Comparison of ENCODE assay signal across 8 mouse cellular contexts in genomic region chr2:103564427-103565023, GRCm38 (mm10). TPM values are rescaled to one million over a fixed set of nuclear protein-coding genes. Genes with fewer than 3 reads are reported as not detected.
DNase-seq lines count a peak whose midpoint lies in the region; ATAC-seq and TF ChIP-seq lines count a peak whose summit lies in the region.

No protein-coding gene starts in this region.

- no peak for ATAC-seq in heart, embryonic 11.5 days (replicated peaks; ENCODE audit: insufficient number of reproducible peaks, low FRiP score, low TSS enrichment)
- no peak for ATAC-seq in hindbrain, embryonic 11.5 days (ENCODE audit: low FRiP score)
- no peak for ATAC-seq in midbrain, embryonic 12.5 days (ENCODE audit: low FRiP score, low read depth)

- 12% methylated on average over 8 of the region's 8 CpGs for WGBS in heart, embryonic 11.5 days (ENCODE audit: insufficient replicate concordance)
- WGBS in hindbrain, embryonic 11.5 days = 19% methylated on average over 8 of the region's 8 CpGs
- 15% methylated on average over 8 of the region's 8 CpGs for WGBS in midbrain, embryonic 12.5 days

- TF ChIP-seq CTCF in MEL (IDR thresholded peaks at IDR 0.05 in 2 of 3, conservative IDR thresholded peaks at IDR 0.05 in 1 of 3; ENCODE audit: control insufficient read depth in 1 of 3, insufficient read depth in 1 of 3, low read depth in 2 of 3, low read length in 3 of 3, poor library complexity in 1 of 3, severe bottlenecking in 1 of 3) = peak; percentile 53 to 92 (median 87)

- H3K27me3 ChIP-seq in heart, embryonic 11.5 days (ENCODE audit: control insufficient read depth, insufficient read depth, low read length) = no peaks in the 10 kb centered on the region
- H3K27me3 ChIP-seq in MEL (ENCODE audit: control insufficient read depth in 1 of 2, insufficient read depth in 2 of 2, low read length in 2 of 2) = peaks cover 3 to 4% of the 10 kb centered on the region in 2 experiments; a peak in 3 of 4 replicates
- peaks cover 2% of the 10 kb centered on the region; the same call in 1 of the 2 replicates for H3K27me3 ChIP-seq in hindbrain, embryonic 11.5 days (ENCODE audit: control insufficient read depth, insufficient read depth, low read length)
- H3K27me3 ChIP-seq in midbrain, embryonic 12.5 days = peaks cover 18% of the 10 kb centered on the region

- no peak for DNase-seq in heart, postnatal 4 days
- peak; percentile 45 for DNase-seq in MEL (ENCODE audit: low read depth, low spot score)
- peak; percentile 51 for DNase-seq in hindbrain, embryonic 11.5 days (ENCODE audit: low spot score)
- no peak for DNase-seq in adrenal gland, adult 2 months
- DNase-seq in left cerebral cortex, adult 9 months (ENCODE audit: low spot score in 2 of 2) = no peak
- no peak for DNase-seq in cerebellum, adult 8-10 months

- peak overlapping the region; percentile 90 for H3K4me2 ChIP-seq in heart, embryonic 11.5 days
- H3K4me2 ChIP-seq in hindbrain, embryonic 11.5 days (replicated peaks; ENCODE audit: low read depth, low read length) = peak overlapping the region; percentile 98
- H3K4me2 ChIP-seq in midbrain, embryonic 12.5 days (replicated peaks) = peak overlapping the region; percentile 95

- H3K4me1 ChIP-seq in heart, embryonic 11.5 days (ENCODE audit: control insufficient read depth, insufficient read depth, low read length) = peaks cover 12% of the 10 kb centered on the region
- H3K4me1 ChIP-seq in MEL (ENCODE audit: control insufficient read depth in 1 of 2, insufficient read depth in 2 of 2, low read length in 2 of 2) = no peaks in the 10 kb centered on the region
- 0 out of 2 replicates have a peak, but pooled peaks cover 2% of the 10 kb centered on the region for H3K4me1 ChIP-seq in hindbrain, embryonic 11.5 days (replicated peaks; ENCODE audit: control insufficient read depth, insufficient read depth, low read length)
- peaks cover 38% of the 10 kb centered on the region for H3K4me1 ChIP-seq in midbrain, embryonic 12.5 days

- no peak overlapping the region for H3K27ac ChIP-seq in heart, embryonic 11.5 days (ENCODE audit: low read depth, low read length)
- no peak overlapping the region for H3K27ac ChIP-seq in MEL (ENCODE audit: control insufficient read depth, low read depth, low read length)
- H3K27ac ChIP-seq in hindbrain, embryonic 11.5 days (ENCODE audit: low read depth, low read length) = no peak overlapping the region
- no peak overlapping the region for H3K27ac ChIP-seq in midbrain, embryonic 12.5 days (replicated peaks)

- H3K9me3 ChIP-seq in heart, embryonic 11.5 days (replicated peaks; ENCODE audit: control insufficient read depth, low read length) = no peaks in the 10 kb centered on the region
- H3K9me3 ChIP-seq in MEL (replicated peaks; ENCODE audit: insufficient read depth, low read length) = no peaks in the 10 kb centered on the region
- no peaks in the 10 kb centered on the region for H3K9me3 ChIP-seq in hindbrain, embryonic 11.5 days (ENCODE audit: control insufficient read depth, low read length)
- H3K9me3 ChIP-seq in midbrain, embryonic 12.5 days = no peaks in the 10 kb centered on the region

- peak overlapping the region; percentile 89 for H3K4me3 ChIP-seq in heart, embryonic 11.5 days (ENCODE audit: low read depth, low read length)
- H3K4me3 ChIP-seq in MEL (ENCODE audit: control insufficient read depth in 1 of 2, insufficient read depth in 1 of 2, low read depth in 2 of 2, low read length in 2 of 2) = no peak overlapping the region
- H3K4me3 ChIP-seq in hindbrain, embryonic 11.5 days (ENCODE audit: low read depth, low read length) = peak overlapping the region; percentile 71
- peak overlapping the region; percentile 72 for H3K4me3 ChIP-seq in midbrain, embryonic 12.5 days

- H3K9ac ChIP-seq in heart, embryonic 11.5 days (ENCODE audit: low read depth, low read length) = no peak overlapping the region
- no peak overlapping the region for H3K9ac ChIP-seq in MEL (ENCODE audit: control insufficient read depth, low read depth, low read length, poor library complexity, severe bottlenecking)
- peak overlapping the region; percentile 55; the same call in 1 of the 2 replicates for H3K9ac ChIP-seq in hindbrain, embryonic 11.5 days (ENCODE audit: low read depth, low read length)
- peak overlapping the region; percentile 29; the same call in 1 of the 2 replicates for H3K9ac ChIP-seq in midbrain, embryonic 12.5 days (replicated peaks)

- H3K36me3 ChIP-seq in heart, embryonic 11.5 days (ENCODE audit: control insufficient read depth, insufficient read depth, low read length) = no peaks in the 10 kb centered on the region
- no peaks in the 10 kb centered on the region for H3K36me3 ChIP-seq in MEL (ENCODE audit: control insufficient read depth in 1 of 2, insufficient read depth in 2 of 2, low read length in 2 of 2)
- no peaks in the 10 kb centered on the region for H3K36me3 ChIP-seq in hindbrain, embryonic 11.5 days (ENCODE audit: control insufficient read depth, insufficient read depth, low read length)
- no peaks in the 10 kb centered on the region for H3K36me3 ChIP-seq in midbrain, embryonic 12.5 days

- TF ChIP-seq POLR2A in MEL (IDR thresholded peaks at IDR 0.05; ENCODE audit: control insufficient read depth in 1 of 2, insufficient read depth in 1 of 2, low read depth in 1 of 2, low read length in 2 of 2, poor library complexity in 1 of 2) = no peak

- no peaks in the 10 kb centered on the region for H3K79me2 ChIP-seq in MEL (ENCODE audit: control insufficient read depth, insufficient read depth, low read length, poor library complexity)

- peak; percentile 31 to 67; a peak in 1 of 4 replicates for TF ChIP-seq EP300 in MEL (IDR thresholded peaks at IDR 0.05; ENCODE audit: low read depth in 1 of 2, low read length in 2 of 2)

- peak; percentile 100 for TF ChIP-seq RAD21 in MEL (IDR thresholded peaks at IDR 0.05; ENCODE audit: low read depth, low read length)

TF ChIP-seq in MEL, 35 proteins besides CTCF, POLR2A, EP300 and RAD21 (continues in another document):
- TF ChIP-seq MXI1 (IDR thresholded peaks at IDR 0.05; ENCODE audit: low read depth, low read length) (no peak), TAL1 (IDR thresholded peaks at IDR 0.05; ENCODE audit: low read length) (no peak), SMC3 (IDR thresholded peaks at IDR 0.05; ENCODE audit: low read depth, low read length) (peak; percentile 91), NRF1 (IDR thresholded peaks at IDR 0.05; ENCODE audit: insufficient read depth, low read depth, low read length, poor library complexity, severe bottlenecking) (no peak), TCF12 (IDR thresholded peaks at IDR 0.05; ENCODE audit: low read depth, low read length) (peak; percentile 78), ETS1 (IDR thresholded peaks at IDR 0.05; ENCODE audit: low read depth, low read length) (peak; percentile 68), JUND (IDR thresholded peaks at IDR 0.05; ENCODE audit: low read depth, low read length) (0 out of 2 replicates have a peak, but pooled peaks have one; percentile 38), UBTF (IDR thresholded peaks at IDR 0.05; ENCODE audit: borderline replicate concordance, insufficient read depth, low read depth, low read length) (no peak), KAT2A (conservative IDR thresholded peaks at IDR 0.05; ENCODE audit: low read depth, low read length) (no peak), E2F4 (IDR thresholded peaks at IDR 0.05; ENCODE audit: borderline replicate concordance, low read depth, low read length) (no peak), USF1 (IDR thresholded peaks at IDR 0.05; ENCODE audit: low read depth, low read length) (peak; percentile 77), MAX (IDR thresholded peaks at IDR 0.05; ENCODE audit: low read length) (no peak), CHD1 (IDR thresholded peaks at IDR 0.05; ENCODE audit: low read depth, low read length) (no peak), NELFE (IDR thresholded peaks at IDR 0.05; ENCODE audit: low read depth, low read length) (no peak), CHD2 (IDR thresholded peaks at IDR 0.05; ENCODE audit: low read length) (no peak), POLR2AphosphoS5 (IDR thresholded peaks at IDR 0.05; ENCODE audit: borderline replicate concordance, low read depth, low read length) (no peak), USF2 (IDR thresholded peaks at IDR 0.05; ENCODE audit: borderline replicate concordance in 1 of 2, insufficient read depth in 1 of 2, low read depth in 1 of 2, low read length in 2 of 2) (no peak), BHLHE40 (IDR thresholded peaks at IDR 0.05; ENCODE audit: borderline replicate concordance, low read depth, low read length) (0 out of 2 replicates have a peak, but pooled peaks have one; percentile 8), MAZ (IDR thresholded peaks at IDR 0.05; ENCODE audit: low read depth, low read length) (no peak), MYC (IDR thresholded peaks at IDR 0.05; ENCODE audit: low read depth, low read length) (no peak), MYB (IDR thresholded peaks at IDR 0.05; ENCODE audit: low read depth, low read length) (no peak), HCFC1 (IDR thresholded peaks at IDR 0.05; ENCODE audit: low read depth, low read length) (no peak), GABPA (IDR thresholded peaks at IDR 0.05; ENCODE audit: low read depth, low read length) (no peak), SIN3A (IDR thresholded peaks at IDR 0.05; ENCODE audit: low read length) (0 out of 2 replicates have a peak, but pooled peaks have one; percentile 46), GATA1 (IDR thresholded peaks at IDR 0.05; ENCODE audit: low read depth, low read length) (peak; percentile 66), ZKSCAN1 (IDR thresholded peaks at IDR 0.05; ENCODE audit: low read depth, low read length) (no peak), RCOR1 (IDR thresholded peaks at IDR 0.05; ENCODE audit: low read depth, low read length) (peak; percentile 92), ELF1 (IDR thresholded peaks at IDR 0.05; ENCODE audit: low read depth, low read length) (no peak), ZC3H11A (IDR thresholded peaks at IDR 0.05; ENCODE audit: low read depth, low read length) (peak; percentile 96), TBP (IDR thresholded peaks at IDR 0.05; ENCODE audit: low read depth, low read length) (no peak), POLR2AphosphoS2 (IDR thresholded peaks at IDR 0.05; ENCODE audit: low read length) (no peak)

RNA-seq across cellular contexts. Expression of gene Abtb2, which starts 1.6 kb away (rescaled TPM):
- polyA plus RNA-seq in heart, embryonic 11.5 days (2014; fragmentation: Nextera tagmentation; extraction: Ambion mirVana) = 15.6 and 20.6 TPM in 2 replicates
- 10 to 100 TPM; 23.6 to 25.6 TPM for total RNA-seq in heart, postnatal 4 days (2021)
- 0.10 and 0.12 TPM in 2 replicates for total RNA-seq in MEL (2012; rRNA removed)
- polyA plus RNA-seq in MEL (2012; ENCODE audit: insufficient read depth in 1 of 2, insufficient read length in 2 of 2, low read depth in 1 of 2, low replicate concordance in 2 of 2, missing spikeins in 1 of 2) = under 1 TPM in 1 of 2 experiments, not detected in 1; 0.13 TPM
- polyA plus RNA-seq in hindbrain, embryonic 11.5 days (2014; fragmentation: Nextera tagmentation; extraction: Ambion mirVana) = 13.9 and 14.6 TPM in 2 replicates
- 20.4 and 20.7 TPM in 2 replicates for polyA plus RNA-seq in midbrain, embryonic 12.5 days (2016; fragmentation: Nextera tagmentation; extraction: Ambion mirVana)
- total RNA-seq in adrenal gland, adult 2 months (2021) = 10 to 100 TPM in 1 of 2 experiments, 1 to 10 TPM in 1; 6.3 to 36.7 TPM
- polyA plus RNA-seq in adrenal gland, adult 2 months (2012; rRNA removed) = 46.1 and 72.3 TPM in 2 replicates

Comparison
In these comparisons a context has a peak if more than half of its experiments do, and no peak if none do; other contexts are left out.
1. H3K4me3 ChIP-seq: peak in heart, embryonic 11.5 days (single experiment), hindbrain, embryonic 11.5 days (single experiment) and midbrain, embryonic 12.5 days (single experiment); none in MEL (0 of 2).
2. H3K9ac ChIP-seq: peak in hindbrain, embryonic 11.5 days (single experiment) and midbrain, embryonic 12.5 days (single experiment); none in heart, embryonic 11.5 days (single experiment) and MEL (single experiment).
3. DNase-seq: peak in MEL (single experiment) and hindbrain, embryonic 11.5 days (single experiment); none in heart, postnatal 4 days (single experiment), adrenal gland, adult 2 months (single experiment), left cerebral cortex, adult 9 months (0 of 2) and cerebellum, adult 8-10 months (single experiment).
4. RNA of gene Abtb2, which starts 1.6 kb away (polyA plus RNA-seq): 46.1 to 72.3 TPM in adrenal gland, adult 2 months, 20.4 to 20.7 TPM in midbrain, embryonic 12.5 days, 15.6 to 20.6 TPM in heart, embryonic 11.5 days and 13.9 to 14.6 TPM in hindbrain, embryonic 11.5 days; 0.13 TPM in MEL; every median in the first group is over 10 times any median in the second.
5. Peak in every context shown above with its lines, with median percentiles within 50 percentile points of each other: H3K4me2 ChIP-seq.